Mouse (Mus musculus): ENCODE data around the gene Trim5. TPM values are rescaled to one million over a fixed set of nuclear protein-coding genes. Genes with fewer than 3 reads are reported as not detected.

The Trim5 gene
- total RNA-seq, 1 experiment from 2014 or later: 78.2 TPM

DNA sequence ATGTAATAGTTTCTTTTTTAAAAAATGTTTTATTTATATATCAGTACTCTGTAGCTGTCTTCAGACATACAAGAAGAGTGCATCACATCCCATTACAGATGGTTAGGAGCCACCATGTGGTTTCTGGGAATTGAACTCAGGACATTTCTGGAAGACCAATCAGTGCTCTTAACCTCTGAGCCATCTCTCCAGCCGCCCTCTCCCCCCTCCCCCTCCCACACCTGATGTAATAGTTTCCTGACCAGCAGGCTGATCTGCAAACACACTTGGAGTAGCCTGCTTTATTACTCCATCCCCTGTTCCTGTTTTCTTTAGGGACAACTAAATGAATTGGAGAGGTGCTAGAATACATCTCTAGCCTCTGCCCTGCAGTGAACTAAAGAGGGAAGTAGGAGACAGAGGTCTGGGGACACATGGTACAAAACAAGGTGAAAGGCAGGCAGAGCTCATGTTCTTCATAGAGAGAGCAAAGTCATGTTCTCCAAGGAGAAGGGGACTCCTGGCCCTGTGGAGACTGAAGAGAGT is 71.8 kb downstream of the Trim5 start:
- ATAC-seq (ENCODE audit: extremely low read depth, insufficient number of reproducible peaks, low FRiP score, poor library complexity, severe bottlenecking): peak; percentile 58

Other genes starting within 250 kb of the Trim5 start
- gene Olfr642, start 235.4 kb downstream of the Trim5 start, total RNA-seq (2017): 0.12 TPM in 1 of 2 replicates, not detected in the other
- gene 4930516K23Rik, start 226.6 kb downstream of the Trim5 start, total RNA-seq (2017): not detected in 2 replicates
- not detected in 2 replicates for gene Olfr644, start 216.2 kb downstream of the Trim5 start, total RNA-seq (2017)
- gene Olfr645, start 202.6 kb downstream of the Trim5 start, total RNA-seq (2017): not detected in 2 replicates
- gene Olfr646, start 183.2 kb downstream of the Trim5 start, total RNA-seq (2017): not detected in 2 replicates
- gene Ubqln5, start 158.3 kb downstream of the Trim5 start, total RNA-seq (2017): not detected in 2 replicates
- gene Olfr643, start 150.7 kb downstream of the Trim5 start, total RNA-seq (2017): not detected in 2 replicates
- not detected in 2 replicates for gene Ubqln3, start 144.8 kb downstream of the Trim5 start, total RNA-seq (2017)
- gene Ubqlnl, start 137.5 kb downstream of the Trim5 start, total RNA-seq (2017): not detected in 2 replicates
- not detected in 2 replicates for gene Olfm5, start 123.3 kb downstream of the Trim5 start, total RNA-seq (2017)
- 0.12 TPM in 1 of 2 replicates, not detected in the other for gene Olfr648, start 104.7 kb downstream of the Trim5 start, total RNA-seq (2017)
- gene Olfr649, start 92.1 kb downstream of the Trim5 start, total RNA-seq (2017): not detected in 2 replicates
- 1.3 and 2.3 TPM in 2 replicates for gene Trim6, start 69.3 kb downstream of the Trim5 start, total RNA-seq (2017)
- gene Trim34a, start 43.6 kb downstream of the Trim5 start, total RNA-seq (2017): 202 and 211 TPM in 2 replicates
- gene Trim12a, start 27.4 kb upstream of the Trim5 start, total RNA-seq (2017): 518 and 540 TPM in 2 replicates
- 6.8 and 7.2 TPM in 2 replicates for gene Trim34b, start 41.4 kb upstream of the Trim5 start, total RNA-seq (2017)
- 185 and 205 TPM in 2 replicates for gene Trim12c, start 65.3 kb upstream of the Trim5 start, total RNA-seq (2017)
- gene Trim30b, start 81.8 kb upstream of the Trim5 start, total RNA-seq (2017): 380 and 405 TPM in 2 replicates
- gene Trim30c, start 112.7 kb upstream of the Trim5 start, total RNA-seq (2017): 6.6 and 7.2 TPM in 2 replicates
- gene Trim30a, start 177.1 kb upstream of the Trim5 start, total RNA-seq (2017): 208 and 211 TPM in 2 replicates
- gene Trim30d, start 219.8 kb upstream of the Trim5 start, total RNA-seq (2017): 192 and 193 TPM in 2 replicates